Mouse (Mus musculus): ENCODE measurements around the gene Popdc2. TPM values are rescaled to one million over a fixed set of nuclear protein-coding genes. Genes with fewer than 3 reads are reported as not detected.

The Popdc2 gene
- total RNA-seq, 1 experiment from 2014 or later: 0.35 TPM

DNA sequence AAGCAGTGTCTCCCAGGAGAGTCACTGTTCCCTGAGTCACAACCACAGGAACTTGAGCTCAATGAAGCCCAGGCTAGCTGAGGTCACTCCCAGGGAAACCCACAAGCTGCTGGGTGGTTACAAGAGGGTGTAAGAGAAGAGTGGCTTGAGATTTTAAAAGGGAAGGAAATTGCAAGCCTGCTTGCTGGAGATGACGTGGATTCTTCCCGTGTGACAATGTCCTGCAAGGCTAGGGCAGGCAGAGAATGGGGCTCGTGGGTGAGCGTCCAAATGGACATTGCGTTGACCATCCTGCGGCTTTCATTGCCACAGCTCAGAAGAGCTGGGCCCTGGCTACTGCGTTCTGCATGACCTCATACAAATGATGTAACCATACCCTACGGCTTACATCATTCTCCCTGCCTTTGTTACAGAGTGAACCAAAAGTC lies 32.2 kb downstream of the Popdc2 start:
- peak; percentile 85 for ATAC-seq (ENCODE audit: extremely low read depth, insufficient number of reproducible peaks, low FRiP score, poor library complexity, severe bottlenecking)

DNA sequence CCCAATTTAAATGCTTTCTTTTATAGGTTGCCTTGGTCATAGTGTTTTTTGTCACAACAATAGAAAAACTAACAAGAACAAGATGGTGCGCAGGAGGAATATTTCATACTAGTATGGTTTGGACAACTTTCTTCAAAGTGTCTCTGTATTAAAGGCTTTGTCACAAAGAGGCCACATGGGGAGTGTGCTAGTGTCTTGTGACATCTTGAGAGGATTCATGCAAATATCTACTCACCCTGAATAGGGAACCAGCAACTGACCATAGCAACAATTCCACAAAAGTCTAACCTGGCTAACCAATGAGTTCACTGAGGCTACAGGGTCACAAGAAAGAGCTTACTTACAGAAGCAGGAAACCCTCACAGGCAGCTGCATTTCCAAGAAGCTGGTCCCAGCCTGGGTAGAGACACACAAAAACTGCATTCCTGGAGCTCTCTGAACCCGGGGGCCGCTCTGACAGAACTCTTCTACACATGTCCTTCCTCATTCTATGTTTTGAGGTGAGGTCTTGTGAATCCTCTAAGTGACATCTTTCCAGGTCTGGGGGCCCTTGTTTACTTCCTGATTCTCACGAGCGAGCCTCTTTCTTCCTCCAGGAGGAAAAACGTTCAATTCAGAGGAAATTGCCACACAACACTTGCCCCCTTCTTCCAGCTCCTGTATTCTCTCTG lies 33.2 kb downstream of the Popdc2 start:
- peak; percentile 20; the same call in 1 of the 2 replicates for ATAC-seq (ENCODE audit: extremely low read depth, insufficient number of reproducible peaks, low FRiP score, poor library complexity, severe bottlenecking)

DNA sequence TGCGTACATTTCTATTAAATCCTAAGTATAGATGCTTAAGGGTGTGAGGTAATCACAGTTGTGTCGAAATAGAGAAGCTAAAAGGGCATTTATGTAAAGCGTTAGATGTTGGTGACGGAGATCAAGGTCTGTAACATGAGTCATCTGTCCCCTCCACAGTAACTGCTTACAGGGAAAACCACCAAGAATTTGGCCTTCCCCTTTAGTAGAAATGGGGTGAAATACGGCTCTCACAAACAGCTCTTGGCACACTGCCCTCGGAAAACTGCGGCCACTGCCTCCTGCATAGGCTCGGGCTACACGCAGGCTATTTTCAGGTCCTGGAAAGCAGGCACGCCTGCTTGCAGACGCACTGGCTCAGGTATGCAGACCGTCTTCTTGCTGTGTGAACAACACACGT lies 34.1 kb downstream of the Popdc2 start:
- peak; percentile 71 for ATAC-seq (ENCODE audit: extremely low read depth, insufficient number of reproducible peaks, low FRiP score, poor library complexity, severe bottlenecking)

DNA sequence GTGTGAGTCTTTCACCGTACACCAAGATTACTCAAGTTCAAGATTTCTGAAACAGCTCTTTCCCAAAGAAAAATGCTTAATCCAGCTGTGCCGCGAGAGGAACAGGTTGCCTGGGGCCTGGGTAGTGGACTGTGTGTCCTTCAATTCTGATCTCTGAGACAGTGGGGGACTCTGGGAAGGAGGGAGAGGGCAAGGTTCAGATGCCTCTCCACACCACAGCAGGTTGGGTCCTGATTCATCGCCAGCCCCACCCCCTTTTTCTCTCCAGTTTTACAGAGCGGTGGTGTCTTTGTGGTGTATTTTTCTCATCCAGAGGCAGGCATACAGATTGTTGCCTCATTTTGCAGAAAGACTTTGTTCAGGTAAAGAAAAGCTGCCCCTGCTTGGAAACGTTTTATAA lies 36.3 kb downstream of the Popdc2 start:
- ATAC-seq (ENCODE audit: extremely low read depth, insufficient number of reproducible peaks, low FRiP score, poor library complexity, severe bottlenecking): no peak

DNA sequence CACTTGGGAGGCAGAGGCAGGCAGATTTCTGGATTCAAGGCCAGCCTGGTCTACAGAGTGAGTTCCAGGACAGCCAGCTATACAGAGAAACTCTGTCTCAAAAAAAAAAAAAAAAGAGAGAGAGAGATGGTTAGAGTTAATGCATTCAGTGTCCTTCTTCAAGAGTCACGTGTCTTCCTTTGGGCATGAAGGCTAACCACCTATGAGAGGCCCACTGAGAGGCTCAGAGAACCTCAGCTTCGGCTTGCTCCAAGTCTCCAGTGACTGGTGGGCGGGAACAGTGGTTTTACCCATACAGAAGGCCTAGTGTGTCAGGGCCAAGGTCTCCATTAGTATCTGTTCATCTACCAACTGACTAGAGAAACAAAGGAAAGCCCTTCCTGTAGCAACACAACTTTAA lies 37.1 kb downstream of the Popdc2 start:
- no peak for ATAC-seq (ENCODE audit: extremely low read depth, insufficient number of reproducible peaks, low FRiP score, poor library complexity, severe bottlenecking)

DNA sequence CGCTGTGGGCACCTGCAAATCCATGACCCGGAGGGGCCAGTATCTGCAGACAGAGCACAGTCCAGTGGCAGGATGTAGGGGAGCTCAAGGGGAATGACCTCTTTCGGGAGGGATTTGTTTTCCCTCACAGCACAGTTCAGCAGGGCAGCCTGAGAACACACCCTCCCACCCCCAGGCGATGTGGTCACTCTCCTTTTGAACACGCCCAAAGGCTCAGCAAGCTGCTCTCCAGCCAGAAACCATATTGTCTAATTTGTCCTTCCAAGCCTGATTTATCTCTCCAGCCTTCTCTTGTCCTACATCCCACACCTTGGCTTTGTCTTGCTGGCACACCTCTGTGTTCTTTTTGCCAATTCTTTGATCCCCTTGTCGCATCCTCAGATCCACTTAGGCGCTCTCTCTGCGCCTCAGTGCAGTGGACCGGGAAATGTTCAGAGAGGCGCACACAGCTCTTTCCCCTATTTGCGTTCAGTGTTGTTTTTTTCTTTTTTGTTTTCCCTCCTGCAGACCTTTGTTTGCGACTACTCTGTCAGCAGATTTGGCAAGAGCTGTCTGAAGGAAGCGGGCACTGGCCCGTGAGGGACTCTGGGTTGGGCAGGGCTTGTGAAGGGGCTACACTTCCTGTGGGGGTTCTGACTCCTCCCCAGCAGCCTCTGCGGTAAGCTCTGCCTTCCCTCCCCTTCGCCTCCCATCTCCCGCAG lies 37.7 kb downstream of the Popdc2 start:
- ATAC-seq (ENCODE audit: extremely low read depth, insufficient number of reproducible peaks, low FRiP score, poor library complexity, severe bottlenecking): peak; percentile 21

DNA sequence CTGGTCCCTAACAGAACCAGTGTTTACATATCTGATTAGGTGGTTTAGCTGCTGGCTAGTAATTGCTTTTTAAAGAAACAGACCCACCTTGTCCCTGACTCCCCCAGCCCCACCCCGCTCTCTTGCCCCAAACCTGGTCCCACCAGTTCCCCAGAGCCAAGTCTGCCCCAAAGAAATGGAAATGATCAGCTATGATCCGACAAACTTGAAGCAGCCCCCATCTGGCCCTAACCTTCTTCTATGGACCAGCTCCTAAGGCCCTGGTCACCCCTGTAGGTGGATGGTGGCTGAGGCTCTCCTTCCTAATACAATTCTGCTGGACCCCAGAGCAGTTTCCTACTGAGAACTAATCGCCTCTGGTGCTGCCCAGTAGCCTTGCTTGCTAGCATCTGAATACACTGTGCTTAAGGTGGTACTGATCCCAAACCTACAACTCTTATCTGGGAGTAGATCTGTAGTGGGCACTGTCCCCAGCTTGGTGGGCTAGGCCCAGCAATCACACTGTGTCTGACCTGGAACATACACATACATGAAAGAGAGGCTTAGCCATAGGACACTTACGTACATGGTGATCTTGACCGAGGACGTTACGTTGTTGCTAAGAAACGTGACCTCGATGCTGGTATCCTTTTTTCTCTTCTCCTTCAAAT lies 38.4 kb downstream of the Popdc2 start:
- no peak for ATAC-seq (ENCODE audit: extremely low read depth, insufficient number of reproducible peaks, low FRiP score, poor library complexity, severe bottlenecking)

DNA sequence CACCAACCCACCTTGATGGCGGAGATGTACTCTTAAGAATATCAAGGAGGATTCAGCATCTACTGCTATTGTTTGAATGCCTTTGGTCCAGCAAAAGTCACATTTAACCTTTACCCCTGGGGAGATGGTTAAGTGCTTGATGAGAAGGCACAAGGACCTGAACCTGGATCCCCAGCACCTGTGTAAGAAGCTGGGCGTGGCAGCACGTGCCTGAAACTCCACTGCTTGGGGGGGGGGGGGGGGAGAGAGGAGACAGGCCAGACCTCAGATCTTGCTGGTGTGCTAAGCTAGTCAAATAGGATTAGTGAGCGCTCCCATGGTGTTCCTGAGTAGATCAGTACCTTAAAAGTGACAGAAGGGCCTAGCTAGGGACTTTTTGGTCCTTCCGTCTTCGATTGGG lies 39.5 kb downstream of the Popdc2 start:
- ATAC-seq (ENCODE audit: extremely low read depth, insufficient number of reproducible peaks, low FRiP score, poor library complexity, severe bottlenecking): no peak

DNA sequence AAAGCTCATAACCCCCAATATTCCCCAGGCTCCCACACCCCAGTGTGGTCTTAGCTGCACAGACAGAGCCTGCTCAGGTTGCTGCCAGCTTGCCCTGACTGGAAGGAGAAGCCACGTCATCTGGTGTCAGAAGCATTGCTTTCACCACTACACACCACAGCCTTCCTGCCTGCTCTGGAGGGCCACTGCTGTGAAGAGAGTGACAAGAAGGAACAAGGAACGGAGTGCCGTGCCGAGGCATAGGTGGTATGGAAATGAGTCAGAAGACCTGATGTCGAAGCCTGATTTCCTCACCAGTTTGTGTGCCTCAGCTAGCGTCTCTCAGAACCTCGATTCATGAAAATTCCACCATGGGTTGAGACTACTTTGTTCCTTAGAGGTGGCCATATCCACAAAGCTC lies 41.6 kb downstream of the Popdc2 start:
- peak; percentile 83 for ATAC-seq (ENCODE audit: extremely low read depth, insufficient number of reproducible peaks, low FRiP score, poor library complexity, severe bottlenecking)

DNA sequence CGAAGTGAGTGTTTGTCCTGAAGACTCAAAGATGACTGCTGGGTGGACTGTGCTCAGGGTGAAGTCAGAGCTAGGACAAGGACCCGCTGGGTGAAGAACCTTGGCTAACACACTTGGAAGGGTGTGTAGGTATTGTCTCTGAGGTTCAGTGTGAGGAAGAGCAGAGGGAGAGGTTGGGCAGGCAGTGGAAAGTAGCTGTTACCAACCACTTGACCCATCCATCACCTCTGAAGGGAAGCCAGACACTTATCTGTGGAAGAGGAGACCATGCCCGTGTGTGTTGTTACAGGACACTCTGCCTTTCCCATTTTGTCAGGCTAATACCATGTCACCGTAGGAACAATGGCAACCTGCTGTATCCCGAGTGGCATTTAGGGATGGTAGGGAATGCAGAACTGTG lies 44.3 kb downstream of the Popdc2 start:
- ATAC-seq (ENCODE audit: extremely low read depth, insufficient number of reproducible peaks, low FRiP score, poor library complexity, severe bottlenecking): no peak

DNA sequence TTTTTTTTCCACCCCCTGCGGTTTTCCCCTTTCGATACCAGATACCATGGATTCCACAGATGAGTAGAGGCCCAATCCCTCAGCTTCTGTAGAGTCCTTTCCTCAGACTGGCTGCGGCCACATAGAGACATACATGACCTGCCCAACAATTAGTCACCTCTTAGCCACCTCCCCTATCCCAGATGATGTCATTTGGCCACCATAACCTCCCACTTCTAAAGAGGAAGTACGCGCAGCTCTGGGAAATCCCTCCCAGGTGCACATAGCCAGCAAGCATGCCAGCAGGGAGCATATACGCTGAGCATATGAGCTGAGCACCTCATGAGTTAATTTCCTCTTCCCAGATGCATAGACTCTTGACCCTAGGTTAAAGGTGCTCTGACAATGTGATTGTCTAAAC lies 44.7 kb downstream of the Popdc2 start:
- peak; percentile 35; the same call in 1 of the 2 replicates for ATAC-seq (ENCODE audit: extremely low read depth, insufficient number of reproducible peaks, low FRiP score, poor library complexity, severe bottlenecking)

DNA sequence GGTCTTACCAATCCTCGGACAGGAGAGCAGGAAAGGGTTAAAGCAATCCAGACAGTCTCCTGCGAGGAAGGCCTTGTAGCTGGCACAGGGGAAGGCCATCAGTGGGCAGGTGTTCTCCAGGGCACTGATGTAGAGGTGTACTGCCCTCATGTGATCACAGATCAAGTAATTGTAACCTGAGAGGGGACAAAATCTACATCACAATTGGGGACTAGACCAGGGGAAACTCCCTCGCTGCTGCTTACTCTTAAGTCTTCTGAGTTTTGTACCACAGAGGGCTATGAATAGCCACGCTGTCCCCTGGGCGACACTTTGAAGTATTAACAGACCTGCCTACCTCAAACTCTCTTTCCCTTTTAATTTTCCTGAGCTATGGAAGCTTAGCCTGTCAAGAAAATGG lies 45.6 kb downstream of the Popdc2 start:
- no peak for ATAC-seq (ENCODE audit: extremely low read depth, insufficient number of reproducible peaks, low FRiP score, poor library complexity, severe bottlenecking)

DNA sequence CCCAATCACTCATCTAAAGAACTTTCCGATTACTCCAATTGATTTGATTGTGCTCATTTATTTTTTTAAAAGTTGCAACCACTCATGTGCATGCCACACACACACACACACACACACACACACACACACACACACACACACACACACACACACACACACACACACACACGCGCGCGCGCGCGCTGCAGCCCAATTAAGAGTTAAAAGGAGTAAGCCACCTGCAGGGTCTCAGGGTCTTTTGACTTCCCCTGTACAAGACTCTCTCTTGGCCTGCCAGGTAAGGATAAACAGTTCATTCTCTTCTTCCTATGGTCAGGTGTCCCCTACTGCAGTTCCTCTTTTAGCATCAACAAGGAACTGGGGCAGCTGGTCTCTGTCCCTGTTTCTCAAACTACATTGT lies 46.4 kb downstream of the Popdc2 start:
- no peak for ATAC-seq (ENCODE audit: extremely low read depth, insufficient number of reproducible peaks, low FRiP score, poor library complexity, severe bottlenecking)

DNA sequence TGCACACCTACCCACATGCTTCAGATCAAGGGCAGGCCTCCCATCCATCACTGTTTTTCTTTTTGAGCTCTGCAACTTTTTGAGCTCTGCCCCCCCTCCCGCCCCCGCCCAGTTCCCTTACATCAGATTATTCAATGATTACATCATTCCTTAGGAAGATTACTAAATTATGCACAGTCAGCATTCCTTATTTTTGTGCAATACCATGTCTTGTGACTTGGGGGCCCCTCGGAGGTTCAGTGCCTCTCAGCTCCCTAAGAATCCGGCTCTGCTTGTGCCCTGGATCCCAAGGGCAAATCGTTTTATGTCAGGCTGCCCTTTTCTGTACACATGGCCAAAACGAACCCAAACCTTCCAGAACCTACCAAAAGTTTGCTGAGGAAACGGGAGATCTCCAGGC lies 52.9 kb downstream of the Popdc2 start:
- no peak for ATAC-seq (ENCODE audit: extremely low read depth, insufficient number of reproducible peaks, low FRiP score, poor library complexity, severe bottlenecking)

DNA sequence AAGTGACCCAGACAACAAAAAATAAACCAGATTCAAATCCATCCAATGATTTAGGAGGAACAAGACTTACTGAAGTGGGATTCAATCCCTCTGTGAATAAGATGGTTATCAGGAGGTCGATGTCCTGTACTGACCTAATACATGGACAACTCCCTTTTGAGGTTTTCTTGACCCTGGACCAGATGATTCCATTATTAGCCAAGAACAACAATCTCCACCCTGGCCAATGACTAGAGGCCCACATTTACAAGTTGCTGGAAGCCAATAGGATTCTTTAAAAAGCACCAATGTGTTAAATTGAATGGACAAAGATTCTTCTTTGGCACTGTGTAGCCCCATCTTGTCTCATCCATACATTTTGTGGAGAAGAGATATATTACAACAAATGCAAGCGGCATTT lies 63.4 kb downstream of the Popdc2 start:
- ATAC-seq (ENCODE audit: extremely low read depth, insufficient number of reproducible peaks, low FRiP score, poor library complexity, severe bottlenecking): no peak

DNA sequence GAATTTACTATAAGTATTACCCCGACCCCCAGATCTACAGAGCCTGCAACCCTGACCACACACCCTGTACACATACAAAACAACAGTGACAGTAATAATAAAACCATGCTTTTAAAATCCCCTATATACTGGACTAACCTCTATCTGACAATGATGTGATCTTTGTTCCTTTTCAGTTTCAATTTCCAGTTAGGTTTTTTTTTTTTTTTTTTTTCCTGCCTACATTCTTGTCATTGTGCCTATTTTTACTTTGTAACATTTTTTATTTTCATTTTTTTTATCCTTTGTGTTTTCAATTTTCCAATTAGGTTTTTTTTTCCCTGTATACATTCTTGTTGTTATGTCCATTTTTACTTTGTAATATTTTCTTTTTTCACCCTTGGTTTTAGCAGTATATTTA lies 63.8 kb downstream of the Popdc2 start:
- no peak for ATAC-seq (ENCODE audit: extremely low read depth, insufficient number of reproducible peaks, low FRiP score, poor library complexity, severe bottlenecking)

Other genes starting within 250 kb of the Popdc2 start
- gene Nr1i2, start 67.4 kb upstream of the Popdc2 start, total RNA-seq (2017): not detected in 2 replicates
- gene Maats1, start 20.1 kb upstream of the Popdc2 start, total RNA-seq (2017): 0.25 TPM in 1 of 2 replicates, not detected in the other
- gene Cox17, start 15.2 kb upstream of the Popdc2 start, total RNA-seq (2017): 317 and 339 TPM in 2 replicates
- not detected in 2 replicates for gene Gm21987, start 15.2 kb upstream of the Popdc2 start, total RNA-seq (2017)
- 0.47 TPM in 1 of 2 replicates, not detected in the other for gene Pla1a, start 70.9 kb downstream of the Popdc2 start, total RNA-seq (2017)
- 26.4 and 33.0 TPM in 2 replicates for gene Adprh, start 90.5 kb downstream of the Popdc2 start, total RNA-seq (2017)
- 16.6 and 18.4 TPM in 2 replicates for gene Cd80, start 93.4 kb downstream of the Popdc2 start, total RNA-seq (2017)
- gene Timmdc1, start 160.5 kb downstream of the Popdc2 start, total RNA-seq (2017): 17.3 and 18.0 TPM in 2 replicates
- 16.6 and 18.5 TPM in 2 replicates for gene Poglut1, start 188.0 kb downstream of the Popdc2 start, total RNA-seq (2017)
- 39.5 and 46.3 TPM in 2 replicates for gene Tmem39a, start 196.5 kb downstream of the Popdc2 start, total RNA-seq (2017)